In the genomic region with DNA sequence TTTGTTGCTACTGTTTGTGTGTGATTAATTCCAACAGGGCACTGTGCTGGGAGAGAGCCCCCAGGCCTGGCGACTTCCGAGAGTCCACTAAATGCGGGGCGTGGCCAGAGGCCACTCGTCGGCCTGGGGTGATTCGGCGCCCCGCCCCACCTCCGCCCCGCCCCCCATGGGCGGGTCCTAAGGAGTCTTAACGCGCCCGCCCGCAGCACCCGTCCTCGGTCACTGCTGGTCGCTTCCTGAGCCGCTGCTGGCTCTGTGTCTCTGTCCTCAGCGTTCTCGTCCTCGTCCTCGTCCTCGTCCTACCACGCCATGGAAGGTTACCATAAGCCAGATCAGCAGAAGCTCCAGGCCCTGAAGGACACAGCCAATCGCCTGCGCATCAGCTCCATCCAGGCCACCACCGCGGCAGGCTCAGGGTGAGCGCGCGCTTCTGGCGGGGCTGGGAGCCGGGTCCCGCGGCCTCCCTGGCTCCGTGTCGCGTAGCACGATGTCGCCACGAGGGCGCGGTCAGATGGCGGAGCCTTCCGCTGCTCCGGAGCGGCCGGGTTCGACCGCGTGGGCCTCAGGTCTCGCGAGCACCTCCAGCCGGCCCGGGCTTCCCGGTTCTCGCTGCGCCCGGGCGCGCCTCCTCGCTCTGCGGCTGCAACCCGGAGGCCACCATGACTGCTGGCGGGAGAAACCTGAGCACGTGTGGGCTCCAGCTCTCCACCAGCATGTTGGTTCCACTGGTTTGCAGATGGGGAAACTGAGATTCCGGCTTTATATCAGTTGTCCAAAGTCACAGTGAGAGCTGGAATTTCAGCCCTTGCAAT, we compare ENCODE assay signal across 8 mouse cellular contexts. TPM values are rescaled to one million over a fixed set of nuclear protein-coding genes. Genes with fewer than 3 reads are reported as not detected.
DNase-seq lines count a peak whose midpoint lies in the region; ATAC-seq and TF ChIP-seq lines count a peak whose summit lies in the region.

No protein-coding gene starts in this region.

- peak overlapping the region; percentile 92 for H3K27ac ChIP-seq in forebrain, postnatal 0 days (ENCODE audit: low read depth, low read length)
- peak overlapping the region; percentile 96 for H3K27ac ChIP-seq in lung, embryonic 16.5 days (ENCODE audit: low read length)

- no peak for TF ChIP-seq CTCF in G1E (IDR thresholded peaks at IDR 0.05; ENCODE audit: low read depth, low read length)
- TF ChIP-seq CTCF in forebrain, postnatal 0 days (IDR thresholded peaks at IDR 0.05; ENCODE audit: low read depth): no peak

- peaks cover 38% of the 10 kb centered on the region for H3K36me3 ChIP-seq in G1E (replicated peaks)
- H3K36me3 ChIP-seq in forebrain, postnatal 0 days (ENCODE audit: insufficient read depth): no peaks in the 10 kb centered on the region
- H3K36me3 ChIP-seq in lung, embryonic 16.5 days (ENCODE audit: control insufficient read depth, insufficient read depth, low read length): no peaks in the 10 kb centered on the region

- peak; percentile 90 for DNase-seq in G1E (ENCODE audit: low spot score)
- peak; percentile 92 to 93 for DNase-seq in cerebellum, adult 18-20 months
- DNase-seq in forebrain, postnatal 0 days: peak; percentile 93
- peak; percentile 81 for DNase-seq in layer of hippocampus, adult 9-10 months (ENCODE audit: low spot score)
- peak; percentile 88 for DNase-seq in ovary, postnatal 10 days (ENCODE audit: low spot score)
- peak; percentile 81 to 92 for DNase-seq in thymus, postnatal 10 days (ENCODE audit: low spot score in 2 of 2)

- peak overlapping the region; percentile 82 for H3K4me3 ChIP-seq in G1E (ENCODE audit: low read depth, low read length)
- H3K4me3 ChIP-seq in forebrain, postnatal 0 days (ENCODE audit: low read depth, low read length): peak overlapping the region; percentile 65
- peak overlapping the region; percentile 86 for H3K4me3 ChIP-seq in lung, embryonic 16.5 days (ENCODE audit: low read length)

- no peaks in the 10 kb centered on the region for H3K9me3 ChIP-seq in G1E (replicated peaks)
- no peaks in the 10 kb centered on the region for H3K9me3 ChIP-seq in forebrain, postnatal 0 days (ENCODE audit: low read length)
- no peaks in the 10 kb centered on the region for H3K9me3 ChIP-seq in lung, embryonic 16.5 days (ENCODE audit: control insufficient read depth, low read length)

- peak; percentile 63 for ATAC-seq in G1E (ENCODE audit: extremely low read depth, insufficient number of reproducible peaks, low FRiP score, poor library complexity, severe bottlenecking)
- peak; percentile 91 for ATAC-seq in forebrain, postnatal 0 days
- ATAC-seq in hematopoietic stem cell, adult 5-6 weeks (replicated peaks in 1 of 2; ENCODE audit: insufficient read depth in 1 of 2, low FRiP score in 2 of 2, low TSS enrichment in 1 of 2, low read depth in 1 of 2, poor library complexity in 2 of 2, severe bottlenecking in 2 of 2): peak; percentile 77 to 78
- peak; percentile 97 for ATAC-seq in lung, embryonic 16.5 days (ENCODE audit: low read depth)

- under 1% methylated on average over 69 of the region's 69 CpGs for WGBS in forebrain, postnatal 0 days
- WGBS in lung, embryonic 16.5 days: under 1% methylated on average over 64 of the region's 69 CpGs

- no peaks in the 10 kb centered on the region for H3K27me3 ChIP-seq in G1E (ENCODE audit: insufficient read depth, low read length)
- no peaks in the 10 kb centered on the region for H3K27me3 ChIP-seq in forebrain, postnatal 0 days (ENCODE audit: insufficient read depth, low read length)
- no peaks in the 10 kb centered on the region for H3K27me3 ChIP-seq in lung, embryonic 16.5 days (ENCODE audit: control insufficient read depth, insufficient read depth, low read depth, low read length)

- peak overlapping the region; percentile 60 for H3K4me2 ChIP-seq in forebrain, postnatal 0 days (ENCODE audit: low read depth)
- H3K4me2 ChIP-seq in lung, embryonic 16.5 days (ENCODE audit: low read depth, low read length): peak overlapping the region; percentile 93

- H3K4me1 ChIP-seq in G1E (ENCODE audit: insufficient read depth, low read depth, low read length): peaks cover 68% of the 10 kb centered on the region
- peaks cover 21% of the 10 kb centered on the region; the same call in 1 of the 2 replicates for H3K4me1 ChIP-seq in forebrain, postnatal 0 days (ENCODE audit: insufficient read depth)
- peaks cover 27% of the 10 kb centered on the region for H3K4me1 ChIP-seq in lung, embryonic 16.5 days (replicated peaks; ENCODE audit: control insufficient read depth, insufficient read depth, low read length)

- H3K9ac ChIP-seq in forebrain, postnatal 0 days: peak overlapping the region; percentile 90
- peak overlapping the region; percentile 90 for H3K9ac ChIP-seq in lung, embryonic 16.5 days (ENCODE audit: low read length)

RNA-seq across cellular contexts. Expression of gene Tkt, which starts 1.0 kb away (rescaled TPM):
- total RNA-seq in G1E (2014; fragmentation: Nextera tagmentation) (143 and 146 TPM in 2 replicates), G1E (2017) (550 and 661 TPM in 2 replicates)
- 1,030 and 1,086 TPM in 2 replicates for polyA plus RNA-seq in G1E (2012)
- 374 and 390 TPM in 2 replicates for total RNA-seq in forebrain, postnatal 0 days (2014; rRNA removed)
- polyA plus RNA-seq in forebrain, postnatal 0 days (2015; fragmentation: Nextera tagmentation; extraction: Ambion mirVana): 278 and 281 TPM in 2 replicates
- 412 and 462 TPM in 2 replicates for total RNA-seq in hematopoietic stem cell, adult 5-6 weeks (2017)
- polyA plus RNA-seq in lung, embryonic 16.5 days (2015; fragmentation: Nextera tagmentation; extraction: Ambion mirVana): 244 and 251 TPM in 2 replicates

RNA-seq across cellular contexts. Expression of gene Cacna1d, which starts 57.9 kb away (rescaled TPM):
- total RNA-seq in G1E (2014; fragmentation: Nextera tagmentation) (0.30 TPM in 1 of 2 replicates, not detected in the other), G1E (2017) (0.22 and 0.23 TPM in 2 replicates)
- 0.04 TPM in 1 of 2 replicates, not detected in the other for polyA plus RNA-seq in G1E (2012)
- 23.2 and 31.3 TPM in 2 replicates for total RNA-seq in forebrain, postnatal 0 days (2014; rRNA removed)
- 4.1 and 7.2 TPM in 2 replicates for polyA plus RNA-seq in forebrain, postnatal 0 days (2015; fragmentation: Nextera tagmentation; extraction: Ambion mirVana)
- total RNA-seq in hematopoietic stem cell, adult 5-6 weeks (2017): 0.50 and 0.75 TPM in 2 replicates
- 9.2 and 9.7 TPM in 2 replicates for polyA plus RNA-seq in lung, embryonic 16.5 days (2015; fragmentation: Nextera tagmentation; extraction: Ambion mirVana)

Comparison
In these comparisons a context has a peak if more than half of its experiments do, and no peak if none do; other contexts are left out.
1. Peak in every context shown above with its lines: DNase-seq, ATAC-seq, H3K4me3 ChIP-seq and H3K27ac ChIP-seq.
2. RNA of gene Cacna1d, which starts 57.9 kb away (total RNA-seq): 23.2 to 31.3 TPM in forebrain, postnatal 0 days; 0.50 to 0.75 TPM in hematopoietic stem cell, adult 5-6 weeks and 0.22 to 0.30 TPM in G1E; every median in the first group is over 10 times any median in the second.